Mouse (Mus musculus): ENCODE data around the gene Sp4.

DNA sequence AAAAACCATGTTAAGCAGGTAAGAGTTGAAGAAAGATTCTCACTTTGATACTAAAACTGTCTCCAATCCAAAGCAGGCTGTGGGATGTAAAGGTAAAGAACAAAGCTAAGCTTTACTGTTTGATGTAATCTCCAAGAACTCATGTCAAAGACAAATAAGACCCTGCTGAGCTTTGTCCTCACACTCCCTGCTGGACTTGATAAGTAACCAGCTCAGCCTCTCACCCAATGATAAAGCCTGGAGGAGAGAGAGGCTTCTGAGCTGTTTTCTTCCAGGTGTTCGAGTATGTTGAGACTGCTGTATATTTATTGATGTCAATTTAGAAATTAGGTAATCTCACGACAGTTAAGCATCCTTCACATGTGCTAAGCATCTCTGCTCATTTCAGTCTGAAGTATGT, 113.6 kb downstream of the Sp4 start:
- TF ChIP-seq TAL1 (conservative IDR thresholded peaks at IDR 0.05; ENCODE audit: low read depth, low read length) (no peak), CTCF (IDR thresholded peaks at IDR 0.05; ENCODE audit: low read depth, low read length) (no peak), POLR2AphosphoS5 (IDR thresholded peaks at IDR 0.05; ENCODE audit: insufficient replicate concordance, low read depth, low read length) (no peak), GATA1 (IDR thresholded peaks at IDR 0.05; ENCODE audit: borderline replicate concordance, low read length) (no peak)

All from G1E (cell line).